In the genomic region with DNA sequence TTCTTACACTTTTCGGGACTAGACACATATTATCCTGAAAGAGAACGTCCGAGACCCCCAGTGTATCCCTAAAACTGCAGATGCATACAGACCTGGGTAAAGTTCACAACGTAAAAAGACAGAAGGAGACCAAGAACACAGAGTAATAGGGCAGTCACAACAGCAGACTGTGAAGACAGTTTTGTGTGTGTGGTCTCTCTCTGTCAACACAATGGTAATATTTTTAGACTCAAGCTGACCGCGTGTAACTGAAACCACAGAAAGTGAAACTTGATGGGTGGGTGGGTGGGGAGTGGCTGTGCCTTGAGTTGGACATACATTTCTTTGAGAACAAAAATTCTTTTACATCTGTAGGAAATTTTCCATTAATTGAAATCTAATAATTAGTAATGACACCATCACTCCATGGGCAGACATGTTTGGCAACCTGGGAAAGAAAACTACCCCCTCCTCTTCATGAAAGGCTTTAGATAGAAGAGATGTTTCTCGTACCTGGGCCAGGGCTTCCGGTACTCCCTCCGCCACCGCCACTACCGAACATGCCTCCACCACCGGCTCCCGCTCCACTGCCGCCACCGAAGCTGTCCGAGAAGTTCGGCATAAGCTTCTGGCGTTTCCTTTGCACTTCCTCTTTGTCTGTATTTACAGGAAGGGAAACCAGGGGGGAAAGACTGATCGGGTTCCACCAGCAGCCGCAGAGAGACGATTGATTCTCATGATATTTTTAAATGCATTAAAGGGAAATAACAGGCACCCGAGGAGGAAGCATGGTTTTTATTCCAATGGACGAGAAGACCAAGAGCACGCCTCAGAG, we compare ENCODE assay signal across 9 mouse cellular contexts.
DNase-seq lines count a peak whose midpoint lies in the region; ATAC-seq lines count a peak whose summit lies in the region.
"Had no signal": no experiment of that assay in that cellular context is flagged by ENCODE, and none has a peak within 500 bp of the region (broad histone marks: within the 10 kb centered on the region; RNA-seq: fewer than 3 reads in every experiment).

No protein-coding gene starts in this region.

- DNase-seq in heart, adult 11 months, result peak; percentile 98
- no peak for DNase-seq in heart, postnatal 25 days (ENCODE audit: low spot score)
- DNase-seq in spleen, postnatal 4 days (ENCODE audit: low spot score in 2 of 2), result peak; percentile 52 to 81
- DNase-seq in ovary, postnatal 14 days (ENCODE audit: low spot score), result no peak
- no peak for DNase-seq in layer of hippocampus, postnatal 36 days
- DNase-seq in testis, postnatal 14 days (ENCODE audit: low spot score), result no peak
- DNase-seq: cerebellum, adult 18-20 months had no signal

- H3K4me3 ChIP-seq in heart, embryonic 11.5 days (ENCODE audit: low read depth, low read length), result no peak overlapping the region
- H3K4me3 ChIP-seq in lung, embryonic 15.5 days, result peak overlapping the region; percentile 12; the same call in 1 of the 2 replicates

- H3K27me3 ChIP-seq in heart, embryonic 11.5 days (ENCODE audit: control insufficient read depth, insufficient read depth, low read length), result no peaks in the 10 kb centered on the region
- H3K27me3 ChIP-seq in lung, embryonic 15.5 days, result no peaks in the 10 kb centered on the region

- WGBS in heart, embryonic 11.5 days (ENCODE audit: insufficient replicate concordance), result 73% methylated on average over 24 of the region's 24 CpGs
- 68% methylated on average over 24 of the region's 24 CpGs for WGBS in lung, embryonic 15.5 days

- peaks cover 20% of the 10 kb centered on the region for H3K36me3 ChIP-seq in heart, embryonic 11.5 days (ENCODE audit: control insufficient read depth, insufficient read depth, low read length)
- peaks cover 40% of the 10 kb centered on the region for H3K36me3 ChIP-seq in lung, embryonic 15.5 days

- ATAC-seq in heart, embryonic 11.5 days (replicated peaks; ENCODE audit: insufficient number of reproducible peaks, low FRiP score, low TSS enrichment), result no peak
- no peak for ATAC-seq in lung, embryonic 15.5 days (ENCODE audit: borderline replicate concordance, extremely low read depth, low FRiP score, low TSS enrichment)

- H3K9me3 ChIP-seq in heart, embryonic 11.5 days (replicated peaks; ENCODE audit: control insufficient read depth, low read length), result no peaks in the 10 kb centered on the region
- no peaks in the 10 kb centered on the region for H3K9me3 ChIP-seq in lung, embryonic 15.5 days

- H3K4me2 ChIP-seq in heart, embryonic 11.5 days, result 0 out of 2 replicates have a peak overlapping the region, but pooled peaks have one; percentile 7
- H3K4me2 ChIP-seq in lung, embryonic 15.5 days, result peak overlapping the region; percentile 23

- peaks cover 32% of the 10 kb centered on the region for H3K4me1 ChIP-seq in heart, embryonic 11.5 days (ENCODE audit: control insufficient read depth, insufficient read depth, low read length)
- H3K4me1 ChIP-seq in lung, embryonic 15.5 days, result peaks cover 23% of the 10 kb centered on the region

- intact Hi-C loops in heart, postnatal 25 days (cut with DNase I), result loop anchor here (5.0 kb wide), 1 partner anchor 84 kb away; the partner anchor contains the start of gene Nfkb1

- no peak overlapping the region for H3K9ac ChIP-seq in heart, embryonic 11.5 days (ENCODE audit: low read depth, low read length)
- H3K9ac ChIP-seq in lung, embryonic 15.5 days, result no peak overlapping the region

- peak overlapping the region; percentile 46 for H3K27ac ChIP-seq in heart, embryonic 11.5 days (ENCODE audit: low read depth, low read length)
- H3K27ac ChIP-seq in lung, embryonic 15.5 days, result peak overlapping the region; percentile 41; the same call in 1 of the 2 replicates

Comparison
In these comparisons a context has a peak if more than half of its experiments do, and no peak if none do; other contexts are left out.
1. DNase-seq: peak in heart, adult 11 months (single experiment) and spleen, postnatal 4 days (2 of 2); none in heart, postnatal 25 days (single experiment), ovary, postnatal 14 days (single experiment), layer of hippocampus, postnatal 36 days (0 of 2) and testis, postnatal 14 days (single experiment).